Mouse (Mus musculus) ES-E14 (cell line): ENCODE results near the gene Ppp4r1. TPM values are rescaled to one million over a fixed set of nuclear protein-coding genes. Genes with fewer than 3 reads are reported as not detected.

Experiments used
- DNase-seq: peaks from one replicate; pipeline ENCODE4 v3.0.0-alpha.2; 2013; ENCODE audit warnings: low read depth, low spot score
- H3K27ac ChIP-seq: 2 replicates; pipeline ENCODE4 v1.5.1; 2012; ENCODE audit warnings: low read depth, mild to moderate bottlenecking, low read length, moderate library complexity, mixed read lengths; ENCODE audit not compliant: poor library complexity, insufficient read depth, severe bottlenecking
- H3K36me3 ChIP-seq: 2 replicates; pipeline ENCODE4 v1.6.1; 2012; ENCODE audit warnings: mild to moderate bottlenecking, low read length, moderate library complexity, mixed read lengths; ENCODE audit not compliant: control insufficient read depth, poor library complexity, insufficient read depth, severe bottlenecking
- H3K4me1 ChIP-seq, 2 experiments: fragments of 150-350 bp in 1 of 2; sonication (generic) in 1 of 2; 2 replicates each; pipeline ENCODE4 v1.6.1; 2012; ENCODE audit warnings: low read length in 2 of 2, mild to moderate bottlenecking in 1 of 2, mixed read lengths in 1 of 2; ENCODE audit not compliant: control insufficient read depth in 2 of 2, insufficient read depth in 2 of 2, poor library complexity in 1 of 2
- H3K4me3 ChIP-seq, 2 experiments: fragments of 150-350 bp in 1 of 2; sonication (generic) in 1 of 2; 2 replicates each; pipeline ENCODE4 v1.5.1; 2012; ENCODE audit warnings: low read length in 2 of 2, low read depth in 1 of 2, mild to moderate bottlenecking in 1 of 2, mixed read lengths in 1 of 2; ENCODE audit not compliant: insufficient read depth in 1 of 2, poor library complexity in 1 of 2, severe bottlenecking in 1 of 2
- H3K9ac ChIP-seq: 2 replicates; pipeline ENCODE4 v1.6.1; 2012; ENCODE audit warnings: low read depth, mild to moderate bottlenecking, low read length, mixed read lengths; ENCODE audit not compliant: poor library complexity, insufficient read depth, severe bottlenecking
- H3K9me3 ChIP-seq: fragments of 150-350 bp; sonication (generic); 2 replicates; pipeline ENCODE4 v1.6.1; 2012; ENCODE audit warnings: low read depth, mild to moderate bottlenecking, low read length; ENCODE audit not compliant: control insufficient read depth, insufficient read depth
- CHD2 ChIP-seq: IDR thresholded peaks from 2 replicates; pipeline ENCODE4 v1.6.1; 2014; ENCODE audit warnings: mild to moderate bottlenecking, low read depth, low read length, inconsistent platforms
- HCFC1 ChIP-seq: IDR thresholded peaks from 2 replicates; pipeline ENCODE4 v1.6.1; 2012; ENCODE audit warnings: low read length, inconsistent platforms, borderline replicate concordance; ENCODE audit not compliant: insufficient read depth
- MAFK ChIP-seq: IDR thresholded peaks from 2 replicates; pipeline ENCODE4 v1.6.1; 2014; ENCODE audit warnings: mild to moderate bottlenecking, low read depth, low read length, inconsistent platforms; ENCODE audit not compliant: insufficient read depth
- ZC3H11A ChIP-seq: IDR thresholded peaks from 2 replicates; pipeline ENCODE4 v1.6.1; 2012; ENCODE audit warnings: low read depth, mild to moderate bottlenecking, inconsistent platforms, low read length, borderline replicate concordance
- ZNF384 ChIP-seq: IDR thresholded peaks from 2 replicates; pipeline ENCODE4 v1.6.1; 2012; ENCODE audit warnings: low read depth, low read length, inconsistent platforms
- in situ Hi-C, 2 experiments: fragments of 600-800 bp; cut with MboI; formaldehyde crosslinking; loops; one replicate each; pipeline ENCODE4 v1.15.1; 2025; ENCODE audit warnings: low sequenced_read_pairs in 2 of 2, inconsistent platforms in 1 of 2; ENCODE audit not compliant: unreplicated experiment in 2 of 2
- total RNA-seq: library from RNA; depleted of rRNA; stranded (reverse); fragments of 300-350 nt; gene quantifications from 2 replicates; pipeline ENCODE4 v1.2.3, GENCODE M21; 2012

The Ppp4r1 gene
- total RNA-seq, 1 experiment: 40.3 TPM

GRCm38 (mm10) chr17:65872051-65872450, 89.7 kb downstream of the Ppp4r1 start:
- H3K9me3 ChIP-seq: no peaks in the 10 kb centered on the region
- no peaks in the 10 kb centered on the region; the same call in 1 of the 2 replicates for H3K36me3 ChIP-seq
- DNase-seq: no peak
- H3K9ac ChIP-seq: no peak overlapping the region
- peaks cover 16 to 25% of the 10 kb centered on the region in 2 experiments for H3K4me1 ChIP-seq
- in situ Hi-C loops: no loop called here
- no peak overlapping the region for H3K4me3 ChIP-seq
- no peak for TF ChIP-seq ZC3H11A
- TF ChIP-seq HCFC1: no peak
- no peak for TF ChIP-seq ZNF384
- TF ChIP-seq CHD2: no peak
- TF ChIP-seq MAFK: no peak
- no peak overlapping the region for H3K27ac ChIP-seq

GRCm38 (mm10) chr17:65872652-65873051, 90.3 kb downstream of the Ppp4r1 start:
- DNase-seq: peak; percentile 52
- TF ChIP-seq ZC3H11A: no peak; the same call in 1 of the 2 replicates
- TF ChIP-seq HCFC1: 0 out of 2 replicates have a peak, but pooled peaks have one; percentile 25
- TF ChIP-seq CHD2: no peak
- H3K4me3 ChIP-seq: no peak overlapping the region
- H3K27ac ChIP-seq: no peak overlapping the region
- no peak overlapping the region for H3K9ac ChIP-seq
- no peaks in the 10 kb centered on the region; the same call in 1 of the 2 replicates for H3K36me3 ChIP-seq
- no peaks in the 10 kb centered on the region for H3K9me3 ChIP-seq
- H3K4me1 ChIP-seq: peaks cover 16 to 26% of the 10 kb centered on the region in 2 experiments
- in situ Hi-C loops: no loop called here

GRCm38 (mm10) chr17:65873156-65873555, 90.8 kb downstream of the Ppp4r1 start:
- DNase-seq: no peak
- Histone ChIP-seq H3K27ac (no peak overlapping the region), H3K9me3 (no peaks in the 10 kb centered on the region), H3K4me3 (no peak overlapping the region), H3K4me1 (peaks cover 16 to 26% of the 10 kb centered on the region in 2 experiments), H3K36me3 (no peaks in the 10 kb centered on the region; the same call in 1 of the 2 replicates), H3K9ac (no peak overlapping the region)
- TF ChIP-seq ZNF384: no peak
- TF ChIP-seq MAFK: no peak
- TF ChIP-seq HCFC1: no peak
- no peak for TF ChIP-seq ZC3H11A
- no peak for TF ChIP-seq CHD2
- in situ Hi-C loops: no loop called here

GRCm38 (mm10) chr17:65873834-65874233, 91.5 kb downstream of the Ppp4r1 start:
- DNase-seq: no peak
- peaks cover 2% of the 10 kb centered on the region; the same call in 1 of the 2 replicates for H3K36me3 ChIP-seq
- no peak overlapping the region for H3K4me3 ChIP-seq
- H3K27ac ChIP-seq: no peak overlapping the region
- H3K9me3 ChIP-seq: no peaks in the 10 kb centered on the region
- in situ Hi-C loops: no loop called here
- H3K9ac ChIP-seq: 0 out of 2 replicates have a peak overlapping the region, but pooled peaks have one; percentile 19
- H3K4me1 ChIP-seq: peaks cover 19 to 26% of the 10 kb centered on the region in 2 experiments
- no peak for TF ChIP-seq ZC3H11A
- no peak for TF ChIP-seq MAFK
- no peak for TF ChIP-seq HCFC1
- no peak for TF ChIP-seq CHD2
- no peak for TF ChIP-seq ZNF384

GRCm38 (mm10) chr17:65877026-65877425, 94.7 kb downstream of the Ppp4r1 start:
- Histone ChIP-seq H3K4me1 (peaks cover 20 to 29% of the 10 kb centered on the region in 2 experiments), H3K9ac (no peak overlapping the region), H3K9me3 (no peaks in the 10 kb centered on the region), H3K36me3 (peaks cover 2% of the 10 kb centered on the region; the same call in 1 of the 2 replicates), H3K27ac (peak overlapping the region; percentile 51; the same call in 1 of the 2 replicates), H3K4me3 (peak overlapping the region; percentile 16 to 18; a peak in 2 of 4 replicates)
- TF ChIP-seq ZNF384: no peak
- TF ChIP-seq CHD2: no peak
- TF ChIP-seq MAFK: no peak
- no peak for TF ChIP-seq ZC3H11A
- no peak for TF ChIP-seq HCFC1
- in situ Hi-C loops: no loop called here
- peak; percentile 39 for DNase-seq
